Mouse (Mus musculus): ENCODE data around the gene Mc1r. TPM values are rescaled to one million over a fixed set of nuclear protein-coding genes. Genes with fewer than 3 reads are reported as not detected.

Mc1r gene
- polyA plus RNA-seq, 2 experiments: 0.05 to 0.06 TPM

DNA sequence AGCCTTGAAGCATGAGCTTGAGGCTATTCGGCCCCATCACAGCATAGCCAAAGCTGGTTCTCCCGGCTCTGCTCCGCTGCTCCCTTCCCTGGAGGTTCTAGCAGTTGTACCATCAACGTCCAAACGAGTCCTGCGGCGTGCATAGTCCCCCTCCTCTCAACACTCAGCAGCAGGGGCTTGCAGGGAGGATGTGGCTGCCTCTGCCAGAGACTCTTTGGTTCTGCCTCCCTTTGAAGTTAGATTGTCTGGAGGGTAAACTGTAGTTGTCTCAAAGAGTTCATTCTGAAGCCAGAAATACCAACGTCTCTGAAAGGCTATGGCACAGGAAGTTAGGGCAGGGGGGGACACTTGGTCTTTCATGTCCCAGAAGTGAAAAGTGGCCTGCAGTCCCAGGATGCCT, 2.4 kb upstream of the Mc1r start:
- no peak overlapping the region for H3K27ac ChIP-seq (replicated peaks; ENCODE audit: low read depth, low read length)
- no peak overlapping the region for H3K4me2 ChIP-seq (replicated peaks; ENCODE audit: low read depth, low read length, severe bottlenecking)
- ATAC-seq (ENCODE audit: low FRiP score, low read depth) (no peak), DNase-seq (ENCODE audit: low spot score) (no peak)
- no peaks in the 10 kb centered on the region for H3K9me3 ChIP-seq (ENCODE audit: control insufficient read depth, low read length)
- H3K4me3 ChIP-seq (replicated peaks; ENCODE audit: low read length): no peak overlapping the region
- 26% methylated on average over 8 of the region's 8 CpGs for WGBS
- no peaks in the 10 kb centered on the region for H3K4me1 ChIP-seq (ENCODE audit: control insufficient read depth, insufficient read depth, low read length)
- no peak overlapping the region for H3K9ac ChIP-seq (ENCODE audit: low read depth, low read length, severe bottlenecking)
- TF ChIP-seq POLR2A (IDR thresholded peaks at IDR 0.05; ENCODE audit: borderline replicate concordance, extremely low read depth, insufficient read depth, insufficient read length): no peak
- H3K36me3 ChIP-seq (ENCODE audit: control insufficient read depth, insufficient read depth, low read length): peaks cover 38% of the 10 kb centered on the region
- H3K27me3 ChIP-seq (ENCODE audit: control insufficient read depth, insufficient read depth, low read length): peaks cover 6% of the 10 kb centered on the region

GRCm38 (mm10) chr8:123407612-123408011, 705 bp downstream of the Mc1r start:
- Histone ChIP-seq H3K4me2 (replicated peaks; ENCODE audit: low read depth, low read length, severe bottlenecking) (no peak overlapping the region), H3K27ac (replicated peaks; ENCODE audit: low read depth, low read length) (no peak overlapping the region), H3K9ac (ENCODE audit: low read depth, low read length, severe bottlenecking) (no peak overlapping the region), H3K36me3 (ENCODE audit: control insufficient read depth, insufficient read depth, low read length) (0 out of 2 replicates have a peak, but pooled peaks cover 8% of the 10 kb centered on the region), H3K27me3 (ENCODE audit: control insufficient read depth, insufficient read depth, low read length) (peaks cover 37% of the 10 kb centered on the region), H3K9me3 (ENCODE audit: control insufficient read depth, low read length) (no peaks in the 10 kb centered on the region), H3K4me3 (replicated peaks; ENCODE audit: low read length) (no peak overlapping the region), H3K4me1 (ENCODE audit: control insufficient read depth, insufficient read depth, low read length) (no peaks in the 10 kb centered on the region)
- no peak for DNase-seq (ENCODE audit: low spot score)
- ATAC-seq (ENCODE audit: low FRiP score, low read depth): no peak
- TF ChIP-seq POLR2A (IDR thresholded peaks at IDR 0.05; ENCODE audit: borderline replicate concordance, extremely low read depth, insufficient read depth, insufficient read length): no peak
- WGBS: 91% methylated on average over 13 of the region's 13 CpGs

DNA sequence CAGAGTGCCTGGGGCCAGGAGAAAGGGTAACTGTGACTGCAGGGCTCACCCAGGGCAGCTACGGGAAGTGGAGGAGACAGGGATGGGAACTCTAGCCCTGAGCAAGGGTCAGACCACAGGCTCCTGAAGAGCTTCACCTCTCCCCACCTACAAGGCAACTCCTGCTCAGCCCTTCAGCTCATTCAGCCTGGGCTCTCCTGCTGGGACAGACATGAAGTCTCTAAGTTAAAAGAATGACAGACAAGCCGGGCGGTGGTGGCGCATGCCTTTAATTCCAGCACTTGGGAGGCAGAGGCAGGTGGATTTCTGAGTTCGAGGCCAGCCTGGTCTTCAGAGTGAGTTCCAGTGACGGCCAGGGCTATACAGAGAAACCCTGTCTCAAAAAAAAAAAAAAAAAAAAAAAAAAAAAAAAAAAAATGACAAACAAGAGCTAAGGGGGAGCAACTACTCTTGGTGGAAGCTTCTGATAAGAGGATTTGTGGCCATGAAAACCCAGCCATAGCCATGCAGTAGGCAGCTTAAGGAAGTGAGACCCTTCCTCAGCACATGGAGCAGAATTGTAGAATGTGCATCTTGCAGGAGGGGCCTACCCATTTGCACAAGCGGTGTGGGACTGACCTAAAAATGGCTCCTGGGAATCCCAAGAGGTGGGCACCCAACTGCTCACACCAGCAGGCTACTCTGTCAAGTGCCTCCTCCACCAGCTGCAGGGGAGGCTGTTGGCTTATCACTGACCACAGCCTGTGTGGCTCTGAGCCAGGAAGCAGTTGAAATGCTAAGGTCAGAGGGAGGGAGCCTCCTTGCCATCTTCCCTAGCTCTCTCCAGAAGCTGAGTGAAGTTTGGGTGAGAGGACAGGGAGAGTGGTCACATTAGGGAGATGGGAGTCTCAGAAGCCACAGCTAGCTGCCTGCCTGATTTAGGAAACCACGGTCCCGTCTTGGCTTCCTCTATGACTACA, 2.0 kb downstream of the Mc1r start:
- ATAC-seq (ENCODE audit: low FRiP score, low read depth) (no peak), DNase-seq (ENCODE audit: low spot score) (no peak)
- Histone ChIP-seq H3K4me3 (replicated peaks; ENCODE audit: low read length) (no peak overlapping the region), H3K4me2 (replicated peaks; ENCODE audit: low read depth, low read length, severe bottlenecking) (no peak overlapping the region), H3K27me3 (ENCODE audit: control insufficient read depth, insufficient read depth, low read length) (peaks cover 43% of the 10 kb centered on the region), H3K27ac (replicated peaks; ENCODE audit: low read depth, low read length) (no peak overlapping the region), H3K36me3 (ENCODE audit: control insufficient read depth, insufficient read depth, low read length) (no peaks in the 10 kb centered on the region), H3K9ac (ENCODE audit: low read depth, low read length, severe bottlenecking) (no peak overlapping the region), H3K9me3 (ENCODE audit: control insufficient read depth, low read length) (no peaks in the 10 kb centered on the region), H3K4me1 (ENCODE audit: control insufficient read depth, insufficient read depth, low read length) (no peaks in the 10 kb centered on the region)
- WGBS: 73% methylated on average over 9 of the region's 9 CpGs
- TF ChIP-seq POLR2A (IDR thresholded peaks at IDR 0.05; ENCODE audit: borderline replicate concordance, extremely low read depth, insufficient read depth, insufficient read length): no peak

- DNase-seq (ENCODE audit: low spot score) (no peak), ATAC-seq (ENCODE audit: low FRiP score, low read depth) (no peak)
- no peak for TF ChIP-seq POLR2A (IDR thresholded peaks at IDR 0.05; ENCODE audit: borderline replicate concordance, extremely low read depth, insufficient read depth, insufficient read length)
- no peaks in the 10 kb centered on the region for H3K36me3 ChIP-seq (ENCODE audit: control insufficient read depth, insufficient read depth, low read length)
- H3K27me3 ChIP-seq (ENCODE audit: control insufficient read depth, insufficient read depth, low read length): peaks cover 43% of the 10 kb centered on the region
- no peak overlapping the region for H3K27ac ChIP-seq (replicated peaks; ENCODE audit: low read depth, low read length)
- no peak overlapping the region for H3K9ac ChIP-seq (ENCODE audit: low read depth, low read length, severe bottlenecking)
- H3K4me1 ChIP-seq (ENCODE audit: control insufficient read depth, insufficient read depth, low read length): no peaks in the 10 kb centered on the region
- 72% methylated on average over 8 of the region's 8 CpGs for WGBS
- H3K4me3 ChIP-seq (replicated peaks; ENCODE audit: low read length): no peak overlapping the region
- no peak overlapping the region for H3K4me2 ChIP-seq (replicated peaks; ENCODE audit: low read depth, low read length, severe bottlenecking)
- H3K9me3 ChIP-seq (ENCODE audit: control insufficient read depth, low read length): no peaks in the 10 kb centered on the region
These were observed 3.2 kb downstream of the Mc1r start for GRCm38 (mm10) chr8:123410049-123410587.

DNA sequence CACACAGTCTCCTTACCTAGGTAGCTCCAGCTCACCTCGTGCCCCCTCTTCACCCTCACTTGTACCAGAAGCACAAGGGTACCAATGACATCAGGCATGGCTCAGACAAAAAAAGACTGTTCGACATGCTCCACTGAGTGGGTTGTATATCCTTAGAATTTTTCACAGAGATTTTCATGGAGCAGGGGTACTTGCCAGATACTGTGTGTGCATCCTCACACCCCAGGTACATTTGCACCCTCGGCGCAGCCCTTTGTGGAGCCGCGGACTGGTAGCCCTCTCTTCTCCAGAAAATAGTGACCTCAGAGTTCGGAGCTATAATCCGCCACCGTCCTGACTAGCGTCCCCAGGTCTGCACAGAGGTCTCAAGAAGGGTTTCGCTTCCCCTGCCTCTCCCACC, 3.9 kb downstream of the Mc1r start:
- Histone ChIP-seq H3K4me3 (replicated peaks; ENCODE audit: low read length) (peak overlapping the region; percentile 32), H3K4me1 (ENCODE audit: control insufficient read depth, insufficient read depth, low read length) (no peaks in the 10 kb centered on the region), H3K27ac (replicated peaks; ENCODE audit: low read depth, low read length) (no peak overlapping the region), H3K36me3 (ENCODE audit: control insufficient read depth, insufficient read depth, low read length) (no peaks in the 10 kb centered on the region), H3K9ac (ENCODE audit: low read depth, low read length, severe bottlenecking) (no peak overlapping the region), H3K27me3 (ENCODE audit: control insufficient read depth, insufficient read depth, low read length) (peaks cover 43% of the 10 kb centered on the region), H3K9me3 (ENCODE audit: control insufficient read depth, low read length) (no peaks in the 10 kb centered on the region), H3K4me2 (replicated peaks; ENCODE audit: low read depth, low read length, severe bottlenecking) (peak overlapping the region; percentile 51)
- no peak for ATAC-seq (ENCODE audit: low FRiP score, low read depth)
- DNase-seq (ENCODE audit: low spot score): no peak
- 10% methylated on average over 11 of the region's 11 CpGs for WGBS
- no peak for TF ChIP-seq POLR2A (IDR thresholded peaks at IDR 0.05; ENCODE audit: borderline replicate concordance, extremely low read depth, insufficient read depth, insufficient read length)

All from limb, embryonic 14.5 days (tissue).